Mouse (Mus musculus) intestine, postnatal 0 days (tissue): ENCODE results near the gene Exoc5. TPM values are rescaled to one million over a fixed set of nuclear protein-coding genes. Genes with fewer than 3 reads are reported as not detected.

Experiments
- ATAC-seq: fragments of 200-750 bp; cut with Nextera tagmentation; 2 replicates; pipeline ENCODE4 v1.8.0; 2017; ENCODE audit warnings: mild to moderate bottlenecking, moderate TSS enrichment, moderate library complexity
- H3K27ac ChIP-seq: fragments of 300-500 bp; sonication (generic); 2 replicates; pipeline ENCODE4 v1.5.1; 2014; ENCODE audit warnings: mild to moderate bottlenecking, low read depth, low read length, moderate library complexity
- H3K27me3 ChIP-seq: fragments of 300-500 bp; sonication (generic); replicated peaks from 2 replicates; pipeline ENCODE4 v1.6.1; 2014; ENCODE audit warnings: low read length, mixed read lengths; ENCODE audit not compliant: control insufficient read depth, insufficient read depth
- H3K36me3 ChIP-seq: fragments of 300-500 bp; sonication (generic); 2 replicates; pipeline ENCODE4 v1.6.1; 2014; ENCODE audit warnings: mild to moderate bottlenecking, moderate library complexity; ENCODE audit not compliant: control insufficient read depth, insufficient read depth
- H3K4me1 ChIP-seq: fragments of 300-500 bp; sonication (generic); replicated peaks from 2 replicates; pipeline ENCODE4 v1.6.1; 2014; ENCODE audit warnings: antibody characterized with exemption, low read length, mixed read lengths; ENCODE audit not compliant: control insufficient read depth, insufficient read depth
- H3K4me2 ChIP-seq: fragments of 300-500 bp; sonication (generic); replicated peaks from 2 replicates; pipeline ENCODE4 v1.6.1; 2014; ENCODE audit warnings: low read depth, mild to moderate bottlenecking, moderate library complexity
- H3K4me3 ChIP-seq: fragments of 300-500 bp; sonication (generic); 2 replicates; pipeline ENCODE4 v1.5.1; 2014; ENCODE audit warnings: low read depth, low read length
- H3K9ac ChIP-seq: fragments of 300-500 bp; sonication (generic); 2 replicates; pipeline ENCODE4 v1.6.1; 2014; ENCODE audit warnings: mild to moderate bottlenecking, low read depth, low read length
- H3K9me3 ChIP-seq: fragments of 300-500 bp; sonication (generic); 2 replicates; pipeline ENCODE4 v1.6.1; 2016; ENCODE audit warnings: mixed run types; ENCODE audit not compliant: control insufficient read depth
- CTCF ChIP-seq: sonication (generic); IDR thresholded peaks from 2 replicates; pipeline ENCODE4 v1.5.1; 2016; ENCODE audit warnings: low read depth, mild to moderate bottlenecking, control low read depth, antibody characterized with exemption, moderate library complexity
- WGBS: fragments of 180-500 bp; shearing (Covaris S2); extraction: QIAGEN DNeasy Blood & Tissue Kit; methylation state at CpG from one replicate; pipeline ENCODE4 v1.1.7; 2014; 5-methylcytosine and 5-hydroxymethylcytosine counted together
- polyA plus RNA-seq: library from polyadenylated mRNA; unstranded; fragments of >200 nt; fragmentation: Nextera tagmentation; extraction: Ambion mirVana; gene quantifications from 2 replicates; pipeline ENCODE4 v1.2.1, GENCODE M21; 2015

The Exoc5 gene
- polyA plus RNA-seq, 1 experiment from 2014 or later, result 24.7 TPM

DNA sequence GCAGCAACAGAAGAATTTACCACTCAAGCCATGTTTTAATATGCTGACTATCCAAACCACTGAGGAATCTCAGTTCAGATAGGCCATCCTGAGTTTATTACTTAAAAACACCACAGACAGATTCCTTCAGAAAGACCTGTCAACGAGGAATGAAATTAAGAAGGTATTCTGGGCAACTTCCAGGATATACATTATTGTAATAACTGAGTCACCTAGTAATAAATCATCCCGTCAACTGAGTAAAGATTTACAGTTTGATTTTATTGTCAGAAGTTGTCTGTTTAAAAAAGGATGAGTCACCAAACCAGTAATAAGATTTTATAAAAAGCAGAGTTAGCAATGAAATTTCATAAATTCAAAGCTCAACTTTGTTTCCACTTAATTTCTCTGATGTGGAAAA, 2.6 kb downstream of the Exoc5 start:
- H3K27ac ChIP-seq, result no peak overlapping the region

GRCm38 (mm10) chr14:49049492-49049891, 17.0 kb downstream of the Exoc5 start:
- H3K4me3 ChIP-seq, result no peak overlapping the region
- no peaks in the 10 kb centered on the region for H3K4me1 ChIP-seq
- no peak for ATAC-seq
- no peak overlapping the region for H3K9ac ChIP-seq
- no peak overlapping the region for H3K27ac ChIP-seq
- no peaks in the 10 kb centered on the region for H3K9me3 ChIP-seq
- peaks cover 8% of the 10 kb centered on the region; the same call in 1 of the 2 replicates for H3K36me3 ChIP-seq
- no peak overlapping the region for H3K4me2 ChIP-seq
- TF ChIP-seq CTCF, result no peak
- H3K27me3 ChIP-seq, result no peaks in the 10 kb centered on the region

More for the DNA sequence above, 2.6 kb downstream of the Exoc5 start:
- no peak for ATAC-seq
- no peak for TF ChIP-seq CTCF
- no peak overlapping the region; the same call in 1 of the 2 replicates for H3K4me2 ChIP-seq
- no peak overlapping the region for H3K9ac ChIP-seq
- WGBS, result 33% methylated on average over 2 of the region's 2 CpGs
- H3K36me3 ChIP-seq, result no peaks in the 10 kb centered on the region
- no peaks in the 10 kb centered on the region for H3K4me1 ChIP-seq
- no peaks in the 10 kb centered on the region for H3K27me3 ChIP-seq
- no peaks in the 10 kb centered on the region for H3K9me3 ChIP-seq
- no peak overlapping the region for H3K4me3 ChIP-seq

DNA sequence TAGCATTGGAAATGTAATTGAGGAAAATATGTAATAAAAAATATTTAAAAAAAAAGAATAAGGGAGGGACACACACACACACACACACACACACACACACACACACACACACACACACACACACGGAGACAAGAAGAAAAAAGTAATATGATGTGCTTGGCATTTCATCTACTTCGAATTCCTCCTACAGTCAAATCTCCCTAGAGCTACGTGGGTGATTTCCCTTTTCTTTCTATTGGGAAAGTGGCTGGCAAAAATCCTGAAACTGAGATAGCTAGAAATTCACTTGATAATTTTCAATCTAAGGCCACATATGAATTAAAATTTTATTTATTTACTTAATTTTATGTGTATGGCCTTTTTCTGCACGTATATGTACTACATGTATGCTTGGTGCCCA, 20.8 kb downstream of the Exoc5 start:
- Histone ChIP-seq H3K27ac (no peak overlapping the region), H3K36me3 (peaks cover 4% of the 10 kb centered on the region; the same call in 1 of the 2 replicates), H3K9me3 (no peaks in the 10 kb centered on the region), H3K9ac (no peak overlapping the region), H3K4me2 (no peak overlapping the region), H3K4me3 (no peak overlapping the region), H3K27me3 (no peaks in the 10 kb centered on the region), H3K4me1 (no peaks in the 10 kb centered on the region)
- ATAC-seq, result no peak
- no peak for TF ChIP-seq CTCF
- 95% methylated on average over 4 of the region's 4 CpGs for WGBS

DNA sequence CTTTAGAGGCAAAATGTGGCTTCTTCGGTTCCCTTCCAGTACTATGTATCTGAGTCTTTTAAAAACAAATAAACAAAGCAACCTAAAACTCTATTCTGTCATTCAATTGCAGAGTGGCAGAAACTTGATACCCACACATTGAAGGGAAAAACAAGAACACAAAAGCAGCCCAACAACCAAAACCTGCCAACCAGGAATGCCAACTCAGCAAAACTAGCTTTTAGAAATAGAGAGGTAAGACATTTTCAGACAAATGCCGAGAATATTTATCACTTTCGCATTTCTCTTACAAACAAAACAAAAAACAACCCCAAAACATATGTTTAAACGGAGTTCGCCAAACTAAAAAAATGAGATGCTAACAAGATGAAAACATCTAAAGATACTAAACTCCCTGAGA, 37.5 kb downstream of the Exoc5 start:
- Histone ChIP-seq H3K36me3 (peaks cover 20% of the 10 kb centered on the region), H3K4me2 (no peak overlapping the region), H3K27me3 (no peaks in the 10 kb centered on the region), H3K9me3 (no peaks in the 10 kb centered on the region), H3K9ac (no peak overlapping the region), H3K4me1 (no peaks in the 10 kb centered on the region), H3K4me3 (no peak overlapping the region), H3K27ac (no peak overlapping the region)
- no peak for TF ChIP-seq CTCF
- 94% methylated on average over 5 of the region's 5 CpGs for WGBS
- ATAC-seq, result no peak

DNA sequence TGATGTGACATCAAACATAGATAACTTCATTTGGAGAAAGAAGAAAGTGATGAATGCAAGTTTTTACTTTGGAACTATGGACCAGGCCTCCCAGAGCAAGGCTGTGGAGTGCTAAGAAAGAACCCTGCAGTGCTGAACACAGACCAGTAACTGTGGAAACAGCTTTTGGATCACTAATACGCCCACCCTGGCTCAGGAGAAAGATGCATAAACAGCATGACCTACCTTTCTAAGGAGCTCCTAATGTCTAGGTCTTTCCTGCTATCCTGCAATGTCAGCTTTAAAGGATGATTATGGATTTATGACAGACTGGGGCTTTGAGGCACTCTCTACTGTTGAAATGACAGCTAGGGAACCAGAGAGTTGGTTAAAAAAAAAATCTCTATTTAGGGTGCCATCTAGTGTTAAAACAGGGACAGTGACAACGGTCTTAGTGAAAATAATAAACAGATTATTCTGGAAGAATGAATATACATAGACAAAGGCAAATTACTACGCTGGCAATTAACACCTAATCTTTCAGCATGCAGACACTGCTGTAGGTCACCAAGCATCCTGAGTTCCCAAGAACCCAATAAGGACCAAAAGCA, 38.6 kb downstream of the Exoc5 start:
- ATAC-seq, result peak; percentile 41; the same call in 1 of the 2 replicates
- Histone ChIP-seq H3K4me1 (no peaks in the 10 kb centered on the region), H3K27ac (peak overlapping the region; percentile 87; the same call in 1 of the 2 replicates), H3K4me2 (no peak overlapping the region), H3K27me3 (no peaks in the 10 kb centered on the region), H3K9ac (no peak overlapping the region), H3K4me3 (no peak overlapping the region), H3K36me3 (peaks cover 16% of the 10 kb centered on the region; the same call in 1 of the 2 replicates), H3K9me3 (no peaks in the 10 kb centered on the region)
- 74% methylated on average over 3 of the region's 3 CpGs for WGBS
- TF ChIP-seq CTCF, result peak; percentile 52

- H3K9ac ChIP-seq, result no peak overlapping the region
- no peak for TF ChIP-seq CTCF
- H3K36me3 ChIP-seq, result peaks cover 16% of the 10 kb centered on the region; the same call in 1 of the 2 replicates
- peak overlapping the region; percentile 87 for H3K27ac ChIP-seq
- no peak overlapping the region for H3K4me2 ChIP-seq
- H3K27me3 ChIP-seq, result no peaks in the 10 kb centered on the region
- H3K9me3 ChIP-seq, result no peaks in the 10 kb centered on the region
- H3K4me3 ChIP-seq, result no peak overlapping the region
- WGBS, result 57% methylated on average over 6 of the region's 6 CpGs
- no peaks in the 10 kb centered on the region for H3K4me1 ChIP-seq
- ATAC-seq, result peak; percentile 96
Observed at GRCm38 (mm10) chr14:49027040-49027778, 39.2 kb downstream of the Exoc5 start.
